Mouse (Mus musculus) R1 (cell line): ENCODE data around the gene Slf2.

Experiments
- DNase-seq: peaks from one replicate; pipeline ENCODE4 v3.0.0-alpha.2; 2018; ENCODE audit warnings: low read depth, low spot score

Slf2 gene

DNA sequence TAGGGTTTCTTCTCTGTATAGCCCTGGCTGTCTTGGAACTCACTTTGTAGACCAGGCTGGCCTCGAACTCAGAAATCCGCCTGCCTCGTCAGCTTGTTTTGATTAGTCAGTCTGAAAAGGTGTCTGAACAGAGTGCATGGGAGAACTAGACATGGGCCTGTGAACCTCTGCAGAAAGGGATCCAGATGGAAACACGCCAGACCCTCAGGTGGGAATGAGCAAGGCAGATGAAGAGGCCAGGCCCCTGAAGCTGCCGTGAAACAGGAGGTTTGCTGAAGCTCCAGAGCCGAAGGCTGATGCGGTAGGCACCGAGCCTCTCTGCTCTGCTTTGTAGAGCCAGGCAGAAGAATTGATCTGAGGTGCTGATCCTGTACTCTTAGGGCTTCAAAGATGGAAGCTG is 81.3 kb downstream of the Slf2 start:
- no peak for DNase-seq

DNA sequence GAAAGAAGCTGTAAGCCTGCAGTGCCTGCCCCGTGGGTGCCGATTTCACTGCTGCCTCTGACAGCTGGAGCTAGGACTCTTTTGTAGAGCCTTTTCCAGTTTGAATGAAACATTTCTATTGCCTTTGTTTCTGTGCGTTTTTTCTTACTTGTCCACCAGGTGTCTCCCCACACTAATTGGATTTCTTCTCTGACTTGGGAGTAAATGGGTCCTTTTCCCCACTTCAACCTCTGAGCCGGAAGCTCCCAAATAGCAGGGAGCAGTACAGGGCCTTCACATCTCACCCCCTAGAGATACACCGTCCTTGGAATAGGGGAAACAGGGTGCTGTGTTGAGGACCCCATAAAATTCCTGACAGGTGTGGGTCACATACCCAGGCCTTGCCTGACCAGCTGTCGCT is 81.7 kb downstream of the Slf2 start:
- peak; percentile 67 for DNase-seq

- DNase-seq: no peak
Measured at GRCm38 (mm10) chr19:45013581-45014225, 82.8 kb downstream of the Slf2 start.

DNA sequence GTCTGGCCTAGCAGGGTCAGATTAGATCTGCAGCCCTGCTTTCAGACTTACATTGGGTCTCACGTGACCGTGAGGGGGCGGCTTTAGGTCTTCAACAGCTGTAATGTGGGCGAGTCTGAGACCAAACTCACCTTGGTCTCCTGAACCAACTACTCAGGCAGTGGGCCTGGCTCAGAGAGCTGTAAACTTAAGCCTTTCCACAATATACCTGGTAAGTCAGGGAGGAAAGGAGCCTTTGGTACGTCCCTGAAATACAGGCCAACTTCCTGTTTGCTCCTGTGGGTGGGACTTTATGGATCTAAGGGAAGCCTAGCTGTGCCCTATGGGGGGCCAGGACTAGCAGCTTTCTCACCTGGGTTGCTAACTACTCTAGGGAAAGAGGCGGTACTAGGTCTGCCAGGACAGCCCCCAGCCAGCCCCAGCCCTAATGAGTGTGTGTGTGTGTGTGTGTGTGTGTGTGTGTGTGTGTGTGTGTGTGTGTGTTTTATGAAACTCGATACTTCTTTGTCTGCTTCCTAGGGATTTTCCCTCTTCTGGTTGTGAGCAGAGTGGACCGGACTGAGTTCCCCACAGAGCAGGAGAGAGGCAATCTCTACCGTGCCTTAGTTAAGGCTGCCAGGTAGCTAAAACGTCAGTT is 83.5 kb downstream of the Slf2 start, which contains the start of gene Lzts2:
Lzts2 (plus strand) TSS at position 80 of the 637 bp plus-strand sequence.
- DNase-seq: peak; percentile 72

DNA sequence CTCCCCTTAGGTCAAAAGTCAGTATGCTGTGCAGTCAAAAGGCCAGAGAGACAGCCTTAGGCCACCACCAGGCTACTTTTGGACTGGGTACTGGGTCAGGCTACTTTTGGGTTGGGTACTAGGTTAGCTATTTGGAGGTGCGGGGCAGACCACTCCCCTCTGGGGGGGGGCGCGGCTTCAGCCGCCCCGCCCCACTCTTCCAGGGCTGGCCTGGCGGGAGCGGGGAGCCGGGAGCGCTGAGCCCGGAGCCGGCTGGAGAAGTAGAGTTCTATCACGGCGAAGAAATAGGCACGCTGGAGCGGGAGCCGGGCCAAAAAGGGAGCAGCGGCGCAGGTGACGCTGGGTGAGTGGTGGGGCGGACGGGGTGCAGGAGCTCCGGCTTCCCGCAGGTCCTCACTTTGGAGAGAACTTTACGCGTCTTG is 84.0 kb downstream of the Slf2 start:
- peak; percentile 71 for DNase-seq

- peak; percentile 66 for DNase-seq
Measured at GRCm38 (mm10) chr19:45015518-45016281, 84.7 kb downstream of the Slf2 start.

GRCm38 (mm10) chr19:45016341-45017215 is 85.6 kb downstream of the Slf2 start:
- peak; percentile 53 for DNase-seq

DNA sequence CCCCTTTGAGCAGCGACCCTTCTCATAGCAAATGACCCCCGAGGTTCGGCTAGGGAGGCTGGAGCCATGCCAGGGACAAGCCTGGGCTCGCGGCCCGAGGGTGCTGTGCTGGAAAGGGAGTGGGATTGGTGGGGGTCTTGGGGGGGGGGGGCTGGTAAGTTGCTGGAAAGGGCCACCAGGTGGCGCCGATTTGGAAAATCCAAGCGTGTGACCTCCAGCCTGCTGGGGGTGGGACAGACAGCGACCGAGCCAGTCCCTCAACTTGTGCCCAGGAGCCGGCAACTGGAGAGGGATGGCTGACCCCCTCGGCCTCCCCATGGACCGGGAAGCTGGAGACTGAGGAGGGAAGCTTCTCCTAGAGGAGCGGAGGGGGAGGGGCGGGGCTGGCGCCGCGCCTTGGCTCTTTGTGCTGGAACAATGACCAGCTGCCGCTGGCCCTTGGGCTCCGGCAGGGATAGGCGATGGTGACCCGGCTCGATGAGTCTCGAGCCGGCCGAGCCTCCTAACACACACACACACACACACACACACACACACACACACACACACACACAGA is 86.3 kb downstream of the Slf2 start:
- DNase-seq: peak; percentile 68

GRCm38 (mm10) chr19:45017909-45018308 is 87.0 kb downstream of the Slf2 start:
- no peak for DNase-seq

GRCm38 (mm10) chr19:45018351-45018831 is 87.4 kb downstream of the Slf2 start:
- no peak for DNase-seq

DNA sequence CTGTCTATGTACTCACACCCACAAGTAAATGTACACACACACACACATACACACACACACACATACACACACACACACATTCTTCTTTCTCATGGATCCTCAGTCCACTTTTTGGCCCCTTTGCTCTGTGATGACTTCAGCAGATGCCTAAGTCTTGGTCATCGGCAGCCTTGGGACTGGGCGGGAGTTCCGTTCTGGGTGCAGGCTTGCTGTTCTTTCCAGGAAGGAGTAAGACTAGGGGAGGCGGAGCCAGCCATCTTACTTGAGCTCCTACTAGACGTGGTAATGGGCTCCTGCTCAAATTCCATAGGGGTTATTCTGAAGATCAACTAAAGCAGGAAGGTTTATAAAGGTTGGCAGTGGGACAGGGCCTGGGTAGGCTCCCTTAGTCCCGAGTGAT is 89.4 kb downstream of the Slf2 start:
- no peak for DNase-seq

DNA sequence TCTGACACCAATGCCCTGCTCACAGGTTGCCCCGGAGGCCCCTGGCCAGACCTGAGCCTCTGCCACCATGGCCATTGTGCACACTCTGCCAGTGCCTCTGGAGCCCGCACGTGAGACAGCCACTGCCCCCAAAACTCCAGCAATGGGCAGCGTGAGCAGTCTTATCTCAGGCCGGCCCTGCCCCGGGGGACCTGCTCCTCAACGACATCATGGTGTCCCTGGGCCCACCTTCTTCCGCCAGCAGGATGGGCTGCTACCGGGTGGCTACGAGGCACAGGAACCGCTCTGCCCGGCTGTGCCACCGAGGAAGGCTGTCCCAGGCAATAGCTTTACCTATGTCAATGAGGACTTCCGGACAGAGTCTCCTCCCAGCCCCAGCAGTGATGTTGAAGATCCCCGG is 90.4 kb downstream of the Slf2 start:
- no peak for DNase-seq

DNA sequence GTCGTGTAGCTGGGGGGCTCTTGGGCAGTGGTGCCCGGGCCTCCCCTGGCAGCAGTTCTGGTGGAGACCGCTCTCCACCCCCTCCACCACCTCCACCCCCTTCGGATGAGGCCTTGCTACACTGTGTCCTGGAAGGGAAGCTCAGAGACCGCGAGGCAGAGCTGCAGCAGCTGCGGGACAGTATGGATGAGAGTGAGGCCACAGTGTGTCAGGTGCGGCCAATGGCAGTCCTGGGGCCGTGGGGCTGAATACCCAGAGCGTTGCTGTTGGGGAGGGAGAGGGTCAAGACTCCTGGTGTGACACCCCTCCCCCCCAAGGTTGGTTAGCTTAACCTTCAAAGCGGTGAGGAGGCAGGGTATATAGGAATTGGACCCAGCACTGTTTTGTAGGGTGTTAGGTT is 93.0 kb downstream of the Slf2 start:
- no peak for DNase-seq

DNA sequence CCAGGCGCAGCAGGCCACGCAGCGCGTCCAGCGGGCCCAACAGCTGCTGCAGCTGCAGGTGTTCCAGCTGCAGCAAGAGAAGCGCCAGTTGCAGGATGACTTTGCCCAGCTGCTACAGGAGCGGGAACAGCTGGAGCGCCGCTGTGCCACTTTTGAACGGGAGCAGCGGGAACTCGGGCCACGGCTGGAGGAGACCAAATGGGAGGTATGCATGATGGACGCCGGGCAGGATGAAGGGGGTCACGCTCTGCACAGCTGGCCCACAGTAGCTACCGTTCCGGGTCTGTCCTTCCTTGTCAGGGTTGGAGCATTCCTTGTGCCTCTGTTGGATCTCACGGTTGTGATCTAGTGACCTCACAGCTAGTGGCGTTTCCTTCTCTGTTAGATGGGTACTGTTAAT is 93.8 kb downstream of the Slf2 start:
- no peak for DNase-seq

- no peak for DNase-seq
Measured at GRCm38 (mm10) chr19:45025937-45026568, 95.1 kb downstream of the Slf2 start.

- DNase-seq: no peak
Measured at GRCm38 (mm10) chr19:45026958-45027670, 96.2 kb downstream of the Slf2 start.

GRCm38 (mm10) chr19:45027848-45028247 is 96.9 kb downstream of the Slf2 start:
- no peak for DNase-seq

- no peak for DNase-seq
Measured at GRCm38 (mm10) chr19:45028746-45029145, 97.8 kb downstream of the Slf2 start.

DNA sequence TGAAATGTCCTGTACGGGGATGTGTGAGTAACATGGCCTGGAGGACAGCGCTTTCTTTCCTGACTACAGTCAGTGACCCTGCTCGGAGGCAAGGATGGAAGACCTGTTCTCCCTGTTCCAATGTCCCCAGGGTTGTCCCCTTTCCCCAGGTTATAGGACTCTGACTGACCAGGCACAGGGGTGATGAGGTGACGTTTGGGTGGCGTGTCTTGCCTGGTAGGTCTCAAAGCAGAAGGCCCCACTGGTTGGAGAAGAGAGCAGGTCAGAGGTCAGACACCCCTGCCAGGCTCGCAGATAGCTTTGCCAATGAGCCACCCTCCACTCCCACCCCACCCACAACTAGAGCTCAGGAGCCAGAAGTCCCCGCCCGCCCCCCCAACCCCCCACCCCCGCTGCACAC is 98.6 kb downstream of the Slf2 start:
- DNase-seq: no peak

DNA sequence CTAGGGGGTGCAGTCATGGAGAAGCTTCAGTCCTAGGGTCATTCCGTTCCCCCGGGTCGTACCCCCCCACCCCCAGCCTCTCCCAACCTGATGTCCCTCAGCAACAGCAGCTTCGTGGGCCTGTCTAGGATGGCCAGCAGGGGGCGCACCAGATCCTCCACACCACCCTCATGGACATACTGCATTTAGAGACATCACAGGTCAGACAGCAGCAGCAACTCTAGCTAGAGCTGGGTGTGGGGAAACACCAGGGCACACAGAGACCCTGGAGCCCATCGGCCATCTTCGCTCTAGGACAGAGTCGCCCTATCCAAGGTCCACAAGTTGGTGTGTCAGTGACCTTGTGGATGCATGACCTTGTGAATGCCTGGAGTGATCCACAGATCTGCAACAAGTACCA is 99.2 kb downstream of the Slf2 start:
- DNase-seq: peak; percentile 76
